Mouse (Mus musculus): ENCODE data around the gene Kirrel3.

DNA sequence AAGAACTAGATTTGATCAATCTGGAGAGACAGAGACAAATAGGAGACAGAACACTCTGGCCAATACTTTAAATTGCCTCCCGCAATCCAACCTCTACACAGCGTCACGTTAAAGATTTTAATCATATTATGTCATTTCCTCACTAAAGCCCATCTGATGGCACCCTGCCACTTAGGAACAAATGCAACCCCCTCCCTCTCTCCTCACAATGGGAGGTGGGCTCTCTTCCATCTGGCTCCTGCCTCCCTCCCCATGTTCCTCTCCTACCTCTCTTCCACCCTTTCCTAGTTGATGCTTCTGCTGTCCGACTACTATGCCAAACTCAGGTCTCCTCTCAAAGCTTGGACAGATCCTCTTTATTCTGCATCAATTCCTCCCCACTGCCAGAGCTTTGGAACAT lies 365.4 kb downstream of the Kirrel3 start:
- TF ChIP-seq CTCF (IDR thresholded peaks at IDR 0.05; ENCODE audit: low read depth, low read length) (no peak), POLR2A (IDR thresholded peaks at IDR 0.05; ENCODE audit: borderline replicate concordance, low read depth, low read length) (no peak)
